Mouse (Mus musculus) thymus, adult 18-20 months (tissue): ENCODE results near the gene Srxn1.

Source experiments
- DNase-seq, 2 experiments: peaks; one replicate each; pipeline ENCODE4 v3.0.0; 2022; ENCODE audit warnings: mixed read lengths in 2 of 2

Srxn1 gene

GRCm38 (mm10) chr2:152090486-152090885, 14.8 kb upstream of the Srxn1 start:
- no peak for DNase-seq

- no peak for DNase-seq
Measured at GRCm38 (mm10) chr2:152091342-152092056, 13.8 kb upstream of the Srxn1 start.

DNA sequence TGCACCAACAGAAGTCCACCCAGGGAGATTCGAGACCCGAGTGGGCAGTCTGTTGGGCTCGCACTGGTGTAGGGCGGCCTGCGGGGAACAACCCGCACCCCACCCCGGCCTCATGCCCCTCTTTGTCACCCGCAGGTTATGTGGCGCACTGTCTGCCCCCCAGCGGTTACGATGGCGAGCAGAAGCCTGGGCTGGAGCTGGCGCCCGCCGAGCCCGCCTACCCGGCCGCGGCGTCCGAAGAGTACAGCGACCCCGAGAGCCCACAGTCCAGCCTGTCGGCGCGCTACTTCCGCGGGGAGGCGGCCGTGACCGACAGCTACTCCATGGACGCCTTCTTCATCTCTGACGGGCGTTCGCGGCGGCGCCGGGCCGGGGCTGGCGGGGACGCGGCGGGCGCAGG, 12.4 kb upstream of the Srxn1 start:
- DNase-seq: no peak

DNA sequence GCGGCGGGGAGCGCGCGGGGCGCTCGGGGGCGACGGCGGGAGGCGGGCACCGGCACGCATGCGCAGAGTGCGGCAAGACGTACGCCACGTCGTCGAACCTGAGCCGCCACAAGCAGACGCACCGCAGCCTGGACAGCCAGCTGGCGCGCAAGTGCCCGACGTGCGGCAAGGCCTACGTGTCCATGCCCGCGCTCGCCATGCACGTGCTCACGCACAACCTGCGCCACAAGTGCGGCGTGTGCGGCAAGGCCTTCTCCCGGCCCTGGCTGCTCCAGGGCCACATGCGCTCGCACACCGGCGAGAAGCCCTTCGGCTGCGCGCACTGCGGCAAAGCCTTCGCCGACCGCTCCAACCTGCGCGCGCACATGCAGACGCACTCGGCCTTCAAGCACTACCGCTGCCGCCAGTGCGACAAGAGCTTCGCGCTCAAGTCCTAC, 11.9 kb upstream of the Srxn1 start:
- no peak for DNase-seq

- DNase-seq: no peak
Measured at GRCm38 (mm10) chr2:152094856-152095545, 10.3 kb upstream of the Srxn1 start.

- no peak for DNase-seq
Measured at GRCm38 (mm10) chr2:152096922-152097321, 8.4 kb upstream of the Srxn1 start.

DNA sequence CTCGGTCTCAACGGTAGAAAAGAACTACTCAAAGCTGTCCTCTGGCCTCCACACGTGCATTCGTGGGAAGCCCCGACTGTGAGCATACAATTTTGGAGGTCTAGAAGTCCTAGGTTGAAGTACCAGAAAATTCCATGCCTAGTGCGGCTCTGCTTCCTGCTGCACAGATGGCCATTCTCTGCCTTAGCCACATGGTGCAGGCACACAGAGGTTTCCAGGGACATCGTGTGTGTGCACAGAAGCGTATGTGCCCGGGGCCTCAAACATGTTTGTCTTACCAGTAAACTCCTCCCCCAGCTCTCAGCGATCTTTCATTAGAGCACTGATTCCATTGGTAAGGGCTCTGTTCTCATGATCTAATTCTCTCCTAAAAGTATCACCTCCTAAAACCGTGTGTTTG, 7.4 kb upstream of the Srxn1 start:
- no peak for DNase-seq

DNA sequence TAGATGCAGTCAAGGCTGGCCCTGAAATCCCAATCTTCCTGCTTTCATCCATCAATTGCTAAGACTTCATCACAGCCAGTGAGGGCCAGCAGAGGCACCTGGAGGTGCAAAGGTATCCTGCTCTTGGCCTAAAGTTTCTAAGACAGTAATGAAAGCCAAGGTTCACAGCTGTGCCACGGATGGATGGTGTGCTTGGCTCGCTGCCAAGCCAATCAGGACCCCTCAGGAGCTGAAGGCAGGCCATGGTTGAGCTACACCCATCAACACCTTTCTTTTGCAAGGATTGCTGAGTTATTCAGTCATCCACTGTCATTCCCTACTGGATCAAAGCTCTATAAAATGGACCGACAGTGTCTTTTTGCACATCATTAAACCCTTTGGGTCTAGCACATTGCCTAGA, 5.8 kb upstream of the Srxn1 start:
- no peak for DNase-seq

DNA sequence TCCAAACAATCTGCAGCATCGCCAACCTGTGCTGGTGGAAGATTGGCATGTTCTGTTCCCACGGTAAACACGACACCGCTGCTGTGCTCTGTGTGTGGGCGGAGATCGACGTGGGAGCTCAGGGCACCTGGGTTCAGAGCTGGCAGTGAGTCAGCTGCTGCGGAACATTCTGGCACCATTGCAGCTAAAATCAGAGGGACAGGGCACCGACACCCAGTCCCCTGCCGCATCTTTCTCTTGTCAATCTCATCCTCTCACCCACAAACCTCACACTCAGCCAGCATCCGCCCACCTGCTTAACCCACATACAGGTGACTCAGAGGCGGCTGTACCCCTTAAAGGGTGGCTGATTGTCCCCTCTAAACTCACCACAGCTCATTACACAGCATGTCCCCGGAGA, 3.6 kb upstream of the Srxn1 start:
- DNase-seq: no peak

GRCm38 (mm10) chr2:152102369-152102768, 2.9 kb upstream of the Srxn1 start:
- no peak for DNase-seq

DNA sequence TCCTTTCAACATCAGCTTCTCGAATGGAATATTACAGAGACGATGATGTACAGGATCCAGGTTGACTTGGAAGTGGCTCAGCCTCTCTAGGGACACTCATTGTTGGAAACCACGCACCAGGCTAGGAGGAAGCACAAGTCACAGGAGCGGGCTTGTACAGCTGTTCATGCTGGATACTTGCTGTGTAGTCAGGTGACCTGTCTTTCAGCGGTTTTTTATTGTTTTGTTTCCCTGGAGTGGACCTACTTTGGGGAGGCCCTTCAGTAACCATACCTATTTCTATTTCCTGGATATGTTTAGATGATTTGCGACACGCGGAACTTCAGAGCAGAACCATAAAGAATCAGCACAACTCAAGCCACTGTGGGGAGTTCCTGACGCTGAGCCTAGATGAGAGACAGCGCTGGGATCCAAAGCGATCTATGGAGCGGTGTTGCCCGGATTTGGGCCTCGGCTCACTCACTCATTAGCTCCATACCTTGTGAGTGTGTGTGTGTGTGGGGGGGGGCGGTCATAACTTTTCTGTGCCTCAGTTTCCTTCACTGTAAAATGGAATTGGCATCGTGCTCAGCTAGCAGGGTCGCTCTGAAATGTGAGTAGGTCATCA, 502 bp upstream of the Srxn1 start:
- no peak for DNase-seq

GRCm38 (mm10) chr2:152106225-152106595, 894 bp downstream of the Srxn1 start:
- no peak for DNase-seq

DNA sequence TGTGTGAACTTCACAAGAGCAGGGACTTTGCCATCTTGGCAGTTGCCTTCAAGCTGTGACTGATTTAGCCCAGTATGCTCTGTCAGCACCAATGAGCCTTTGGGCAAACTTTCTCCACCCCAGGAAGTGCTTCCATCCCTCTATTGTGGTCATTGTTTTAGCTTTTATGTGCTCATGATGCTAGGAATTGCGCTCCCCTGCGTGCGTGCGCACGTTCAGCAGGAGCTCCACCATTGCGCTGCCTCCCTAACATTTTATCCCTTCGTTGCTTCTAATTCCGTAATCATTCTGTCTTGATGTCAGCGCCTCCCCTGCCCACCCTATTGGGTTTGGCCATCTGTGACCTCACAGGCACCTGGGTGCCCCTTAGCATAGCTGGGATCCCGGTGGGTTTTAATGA, 1.3 kb downstream of the Srxn1 start:
- no peak for DNase-seq

GRCm38 (mm10) chr2:152108702-152109101, 3.4 kb downstream of the Srxn1 start:
- no peak for DNase-seq

DNA sequence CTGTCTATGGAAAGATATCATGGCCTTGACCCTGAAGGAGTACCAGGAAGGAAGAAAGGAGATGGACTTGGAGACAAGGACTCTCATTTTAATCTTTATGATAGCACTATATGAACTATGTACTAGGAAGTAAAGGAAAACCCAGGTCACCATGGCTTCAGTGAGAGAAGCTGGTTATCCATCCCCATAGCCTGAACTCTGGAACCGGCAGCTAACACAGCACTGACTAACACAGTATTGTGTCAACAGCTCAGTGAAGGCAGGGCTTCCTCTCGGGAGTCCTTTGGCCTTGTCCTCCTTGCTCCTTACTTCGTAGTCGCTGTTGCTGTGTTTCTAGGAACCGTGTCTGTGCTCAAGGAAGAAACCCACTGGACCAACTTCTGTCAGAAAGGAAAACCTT, 4.1 kb downstream of the Srxn1 start:
- DNase-seq: no peak

DNA sequence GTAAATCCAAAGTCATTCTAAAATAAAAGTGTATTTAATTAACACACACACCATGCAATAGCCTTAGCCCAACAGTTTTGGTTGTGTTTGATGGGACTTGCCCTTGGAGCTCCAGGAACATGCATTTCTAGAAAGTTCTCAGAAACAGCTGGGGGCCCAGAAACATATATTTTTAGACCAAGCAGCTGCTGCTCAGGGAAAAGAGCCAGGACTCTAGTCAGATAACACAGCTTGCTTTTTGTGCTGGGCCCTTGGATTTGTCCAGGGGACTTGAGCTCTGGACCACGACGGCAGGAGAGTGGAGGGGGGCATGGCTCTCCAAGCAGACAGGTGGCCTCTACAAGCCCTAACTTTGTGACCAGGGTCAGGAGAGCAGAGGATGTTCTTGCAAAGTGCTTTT, 6.0 kb downstream of the Srxn1 start:
- DNase-seq: no peak

GRCm38 (mm10) chr2:152111920-152112319, 6.6 kb downstream of the Srxn1 start:
- peak; percentile 52 for DNase-seq

GRCm38 (mm10) chr2:152112490-152112889, 7.2 kb downstream of the Srxn1 start:
- DNase-seq: no peak

DNA sequence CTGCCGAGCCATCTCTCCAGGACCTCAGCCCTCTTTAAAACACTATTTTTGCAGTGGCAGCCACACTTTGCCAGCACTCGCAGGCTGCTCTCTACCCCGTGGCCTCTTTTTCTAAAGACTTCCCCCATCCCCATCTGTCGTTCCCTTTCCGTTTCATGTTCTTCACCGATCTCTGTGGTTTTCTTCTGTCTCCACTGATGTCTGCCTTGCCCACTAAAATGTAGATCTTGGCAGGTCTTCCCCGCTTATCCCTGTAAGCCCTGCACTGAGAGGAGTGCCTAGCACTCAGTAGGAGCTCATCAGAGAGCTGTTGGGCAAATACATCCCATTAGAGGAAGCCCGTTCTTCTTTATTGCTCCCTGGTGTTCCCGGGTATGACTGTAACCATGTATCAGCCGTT, 7.7 kb downstream of the Srxn1 start:
- DNase-seq: no peak

DNA sequence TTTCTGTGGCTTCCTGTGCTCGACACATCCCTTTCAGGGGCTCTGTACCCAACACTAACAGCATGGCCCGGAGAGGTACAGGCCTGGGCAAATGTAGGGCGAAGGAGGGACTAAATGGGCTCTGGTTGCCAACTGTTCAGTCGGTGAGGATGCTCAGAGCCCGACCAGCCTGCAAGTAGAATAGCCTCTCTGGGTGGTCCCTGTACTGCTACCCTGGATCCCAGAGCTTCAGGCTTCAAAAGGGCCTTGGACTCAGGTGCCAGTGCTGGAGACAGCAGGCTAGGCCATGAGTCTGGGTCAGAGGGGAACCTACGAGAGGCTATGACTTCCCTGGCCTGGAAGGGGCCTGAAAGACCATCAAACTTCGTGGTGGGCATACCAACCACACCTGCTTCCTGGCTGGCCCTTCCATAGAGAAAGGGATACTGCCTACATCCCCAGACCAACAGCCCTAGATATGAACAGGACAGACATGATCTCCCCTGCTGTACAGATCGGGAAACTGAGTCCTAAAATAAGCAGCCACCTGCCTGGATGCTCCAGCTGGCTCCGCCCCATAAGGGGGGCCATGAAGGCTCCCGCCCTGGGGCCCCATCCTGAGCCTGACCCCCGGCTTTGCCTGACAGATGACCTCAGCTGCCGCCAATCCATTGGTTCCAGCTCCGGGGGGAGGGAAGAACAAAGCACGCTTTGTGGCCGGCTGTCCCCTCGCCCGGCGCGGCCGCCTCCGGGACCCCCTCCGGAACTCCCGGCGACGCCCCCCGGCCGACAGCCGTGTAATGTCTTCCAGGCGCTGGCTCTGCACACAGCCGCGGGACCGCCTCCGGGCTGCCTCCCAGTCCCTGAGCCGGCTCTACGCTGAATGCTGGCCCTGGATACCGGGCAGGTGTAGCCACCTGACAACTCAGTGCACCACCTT, 9.0 kb downstream of the Srxn1 start:
- DNase-seq: no peak

DNA sequence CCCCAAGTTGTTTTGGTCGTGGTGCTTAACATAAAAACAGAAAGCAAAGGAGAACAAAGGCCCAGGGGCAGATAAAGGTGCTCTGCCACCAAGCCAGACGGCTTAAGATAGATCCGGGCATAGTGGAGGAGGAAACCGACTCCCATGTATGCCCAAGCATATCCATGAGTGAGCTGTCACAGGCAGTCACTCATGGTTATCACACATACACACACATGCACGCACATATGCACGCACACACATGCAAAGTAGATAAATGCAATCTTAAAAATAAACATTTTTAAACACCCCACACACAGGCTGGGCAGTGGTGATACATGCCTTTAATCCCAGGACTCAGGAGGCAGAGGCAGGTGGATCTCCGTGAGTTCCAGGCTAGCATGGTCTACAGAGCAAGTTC, 12.4 kb downstream of the Srxn1 start:
- no peak for DNase-seq

- no peak for DNase-seq
Measured at GRCm38 (mm10) chr2:152119228-152119865, 14.0 kb downstream of the Srxn1 start.

GRCm38 (mm10) chr2:152122896-152123295, 17.6 kb downstream of the Srxn1 start:
- no peak for DNase-seq
